Comparison of ENCODE assay signal across 27 mouse cellular contexts in genomic region chr11:104967862-104968261, GRCm38 (mm10).
"Had no signal": no experiment of that assay in that cellular context is flagged by ENCODE, and none has a peak within 500 bp of the region (broad histone marks: within the 10 kb centered on the region; RNA-seq: fewer than 3 reads in every experiment).

No protein-coding gene starts in this region.

- DNase-seq: gastrocnemius, adult 2 months; gastrocnemius, postnatal 10 days; gastrocnemius, postnatal 25 days; heart, adult 18-20 months; heart, postnatal 10 days; heart, postnatal 4 days; kidney, adult 18-20 months; kidney, adult 8-10 months; kidney, postnatal 10 days; kidney, postnatal 25 days; kidney, postnatal 4 days; layer of hippocampus, adult 9-11 months; layer of hippocampus, postnatal 36 days; left cerebral cortex, postnatal 4 days; liver, embryonic 13.5 days had no signal

- H3K4me1 ChIP-seq: heart, embryonic 10.5 days; heart, embryonic 13.5 days; heart, embryonic 15.5 days; hindbrain, embryonic 12.5 days; intestine, embryonic 15.5 days; limb, embryonic 15.5 days; liver, embryonic 13.5 days had no signal

- H3K36me3 ChIP-seq: heart, embryonic 10.5 days; heart, embryonic 13.5 days; heart, embryonic 15.5 days; hindbrain, embryonic 10.5 days; hindbrain, embryonic 12.5 days; intestine, embryonic 15.5 days; limb, embryonic 13.5 days; limb, embryonic 15.5 days; liver, embryonic 13.5 days had no signal

- ATAC-seq: hindbrain, embryonic 16.5 days; inflammation-experienced regulatory T-cells, adult 6 months; intestine, embryonic 15.5 days; intestine, postnatal 0 days had no signal

- H3K27ac ChIP-seq: gastrocnemius, adult 2 months; heart, embryonic 10.5 days; heart, embryonic 13.5 days; heart, embryonic 15.5 days; hindbrain, embryonic 10.5 days; hindbrain, embryonic 12.5 days; hindbrain, embryonic 14.5 days; intestine, embryonic 15.5 days; limb, embryonic 13.5 days; limb, embryonic 15.5 days; liver, embryonic 13.5 days had no signal

- H3K9me3 ChIP-seq: heart, embryonic 10.5 days; heart, embryonic 13.5 days; heart, embryonic 15.5 days; hindbrain, embryonic 10.5 days; hindbrain, embryonic 12.5 days; intestine, embryonic 15.5 days; limb, embryonic 13.5 days; limb, embryonic 15.5 days; liver, embryonic 13.5 days had no signal

- H3K27me3 ChIP-seq: heart, embryonic 13.5 days; heart, embryonic 15.5 days; hindbrain, embryonic 12.5 days; intestine, embryonic 15.5 days; limb, embryonic 13.5 days; limb, embryonic 15.5 days; liver, embryonic 13.5 days had no signal

- H3K4me3 ChIP-seq: gastrocnemius, adult 2 months; heart, embryonic 10.5 days; heart, embryonic 13.5 days; heart, embryonic 15.5 days; hindbrain, embryonic 10.5 days; hindbrain, embryonic 12.5 days; intestine, embryonic 15.5 days; limb, embryonic 13.5 days; limb, embryonic 15.5 days; liver, embryonic 13.5 days had no signal

- H3K9ac ChIP-seq: heart, embryonic 13.5 days; heart, embryonic 15.5 days; hindbrain, embryonic 12.5 days; hindbrain, embryonic 14.5 days; intestine, embryonic 15.5 days; limb, embryonic 13.5 days; limb, embryonic 15.5 days; liver, embryonic 13.5 days had no signal
